Mouse (Mus musculus): ENCODE data around the gene Pramel5.
"Not testable (repeated sequence)": the region's sequence is repeated elsewhere in the genome, so short reads cannot be mapped to it uniquely, and the experiment has no call there.

Gene Pramel5

GRCm38 (mm10) chr4:144280388-144280787 lies at the start of gene Pramel5:
Gene Pramel5 (minus strand): TSS chr4:144280488.
- DNase-seq (ENCODE audit: low spot score): not testable (repeated sequence)

DNA sequence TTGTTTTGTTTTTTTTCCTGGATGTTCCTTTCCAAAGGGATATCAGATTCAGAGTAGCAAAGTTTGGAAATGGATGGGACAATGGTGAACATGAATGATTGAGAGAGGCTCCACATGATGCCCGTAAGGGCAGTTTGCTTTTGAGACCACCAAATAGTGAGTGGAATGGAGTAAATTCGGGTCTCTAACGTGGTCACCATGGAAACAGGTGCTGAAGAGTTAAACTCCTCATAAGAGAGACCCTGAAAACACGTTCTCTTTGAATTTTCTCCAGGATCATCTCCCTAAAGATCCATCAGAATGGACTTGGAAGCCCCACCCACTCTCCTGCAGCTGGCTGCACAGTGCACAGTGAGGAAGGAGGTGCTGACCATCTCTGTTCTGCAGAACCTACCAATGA lies 49.7 kb upstream of the Pramel5 start, which contains the start of gene Gm13128:
Gm13128 (plus strand) TSS at position 301 of the 400 bp plus-strand sequence.
- DNase-seq (ENCODE audit: low spot score): not testable (repeated sequence)

GRCm38 (mm10) chr4:144312666-144313460 lies 32.6 kb upstream of the Pramel5 start:
- not testable (repeated sequence) for DNase-seq (ENCODE audit: low spot score)

DNA sequence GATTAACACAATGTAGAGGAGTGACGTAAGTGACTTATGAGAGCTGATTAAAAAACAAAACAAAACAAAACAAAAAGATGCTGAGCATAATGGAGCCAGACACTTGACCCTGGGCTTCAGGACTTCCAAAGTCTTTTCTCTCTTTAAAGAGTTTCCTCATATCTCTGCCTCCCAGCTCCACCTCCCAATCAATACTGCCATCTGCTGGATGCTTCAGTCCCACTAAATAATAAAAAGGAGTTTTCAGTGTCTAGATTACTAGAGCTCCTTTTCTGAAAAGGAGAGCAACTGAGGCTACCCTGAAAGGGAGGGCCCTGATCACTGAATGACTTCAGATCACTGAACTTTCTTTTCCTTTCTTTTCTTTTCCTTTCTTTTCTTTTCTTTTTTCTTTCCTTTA lies 19.1 kb upstream of the Pramel5 start:
- DNase-seq (ENCODE audit: low spot score): not testable (repeated sequence)

DNA sequence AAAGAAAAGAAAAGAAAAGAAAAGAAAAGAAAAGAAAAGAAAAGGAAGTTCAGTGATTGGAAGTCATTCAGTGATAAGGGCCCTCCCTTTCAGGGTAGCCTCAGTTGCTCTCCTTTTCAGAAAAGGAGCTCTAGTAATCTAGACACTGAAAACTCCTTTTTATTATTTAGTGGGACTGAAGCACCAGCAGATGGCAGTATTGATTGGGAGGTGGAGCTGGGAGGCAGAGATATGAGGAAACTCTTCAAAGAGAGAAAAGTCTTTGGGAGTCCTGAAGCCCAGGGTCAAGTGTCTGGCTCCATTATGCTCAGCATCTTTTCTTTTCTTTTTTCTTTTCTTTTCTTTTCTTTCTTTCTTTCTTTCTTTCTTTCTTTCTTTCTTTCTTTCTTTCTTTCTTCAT lies 25.5 kb downstream of the Pramel5 start:
- not testable (repeated sequence) for DNase-seq (ENCODE audit: low spot score)
